Mouse (Mus musculus) midbrain, embryonic 12.5 days (tissue): ENCODE results near the gene Shq1. TPM values are rescaled to one million over a fixed set of nuclear protein-coding genes. Genes with fewer than 3 reads are reported as not detected.
A peak's percentile ranks its signal among the peaks of the same experiment; 100 is the strongest.

ENCODE experiments used
- ATAC-seq: fragments of 200-750 bp; cut with Nextera tagmentation; 2 replicates; pipeline ENCODE4 v1.8.0; 2017; ENCODE audit warnings: low read depth, moderate TSS enrichment, moderate library complexity; ENCODE audit not compliant: low FRiP score
- H3K27ac ChIP-seq: fragments of 300-500 bp; sonication (generic); replicated peaks from 2 replicates; pipeline ENCODE4 v1.5.1; 2016; ENCODE audit warnings: mild to moderate bottlenecking
- H3K27me3 ChIP-seq: fragments of 300-500 bp; sonication (generic); 2 replicates; pipeline ENCODE4 v1.6.1; 2016; ENCODE audit warnings: mild to moderate bottlenecking
- H3K36me3 ChIP-seq: fragments of 300-500 bp; sonication (generic); 2 replicates; pipeline ENCODE4 v1.6.1; 2016
- H3K4me1 ChIP-seq: fragments of 300-500 bp; sonication (generic); 2 replicates; pipeline ENCODE4 v1.6.1; 2016
- H3K4me2 ChIP-seq: fragments of 300-500 bp; sonication (generic); replicated peaks from 2 replicates; pipeline ENCODE4 v1.6.1; 2016; ENCODE audit warnings: mild to moderate bottlenecking, moderate library complexity
- H3K4me3 ChIP-seq: fragments of 300-500 bp; sonication (generic); 2 replicates; pipeline ENCODE4 v1.5.1; 2016; ENCODE audit warnings: mild to moderate bottlenecking
- H3K9ac ChIP-seq: fragments of 300-500 bp; sonication (generic); replicated peaks from 2 replicates; pipeline ENCODE4 v1.6.1; 2016; ENCODE audit warnings: mild to moderate bottlenecking, moderate library complexity
- H3K9me3 ChIP-seq: fragments of 300-500 bp; sonication (generic); 2 replicates; pipeline ENCODE4 v1.6.1; 2016; ENCODE audit warnings: mild to moderate bottlenecking
- WGBS: fragments of 180-500 bp; shearing (Covaris S2); methylation state at CpG from one replicate; pipeline ENCODE4 v1.1.7; 2016; 5-methylcytosine and 5-hydroxymethylcytosine counted together
- polyA plus RNA-seq: library from polyadenylated mRNA; unstranded; fragments of >200 nt; fragmentation: Nextera tagmentation; extraction: Ambion mirVana; gene quantifications from 2 replicates; pipeline ENCODE4 v1.2.1, GENCODE M21; 2016

Gene Shq1
- 16.8 and 17.3 TPM in 2 replicates for polyA plus RNA-seq

DNA sequence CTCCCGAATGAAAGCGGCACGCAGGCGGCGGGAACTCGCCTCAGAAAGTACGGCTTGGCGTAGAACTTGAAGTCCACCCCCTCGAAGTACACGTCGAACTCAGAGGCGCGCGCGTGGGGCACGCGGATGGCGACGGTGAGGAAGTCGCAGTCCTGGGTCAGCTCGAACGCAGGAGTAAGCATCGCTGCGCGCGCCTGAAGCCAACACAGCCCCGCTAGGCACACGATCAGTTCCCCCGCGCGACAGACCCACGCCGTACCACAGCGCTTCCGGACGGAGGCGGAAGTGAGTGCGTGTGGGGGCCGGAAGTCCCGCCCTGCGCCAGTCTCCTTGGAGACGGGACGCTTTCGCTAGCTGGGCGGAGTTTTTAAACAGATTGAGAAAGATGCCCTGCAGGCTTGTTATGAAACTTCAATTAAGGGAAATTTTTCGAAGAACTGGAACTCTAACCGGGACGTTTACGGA lies at the start of gene Shq1:
Gene Shq1, minus strand, starts transcription at position 278 of the 465 bp plus-strand sequence.
- Histone ChIP-seq H3K9ac (peak within 1 kb of the TSS; percentile 76), H3K4me1 (peaks cover 11% of the 10 kb centered on the region), H3K36me3 (no peaks in the 10 kb centered on the region), H3K27me3 (peaks cover 8% of the 10 kb centered on the region), H3K27ac (no peak within 1 kb of the TSS), H3K9me3 (no peaks in the 10 kb centered on the region), H3K4me2 (peak within 1 kb of the TSS; percentile 95), H3K4me3 (peak within 1 kb of the TSS; percentile 87)
- under 1% methylated on average over 49 of the region's 49 CpGs for WGBS
- peak; percentile 93 for ATAC-seq

DNA sequence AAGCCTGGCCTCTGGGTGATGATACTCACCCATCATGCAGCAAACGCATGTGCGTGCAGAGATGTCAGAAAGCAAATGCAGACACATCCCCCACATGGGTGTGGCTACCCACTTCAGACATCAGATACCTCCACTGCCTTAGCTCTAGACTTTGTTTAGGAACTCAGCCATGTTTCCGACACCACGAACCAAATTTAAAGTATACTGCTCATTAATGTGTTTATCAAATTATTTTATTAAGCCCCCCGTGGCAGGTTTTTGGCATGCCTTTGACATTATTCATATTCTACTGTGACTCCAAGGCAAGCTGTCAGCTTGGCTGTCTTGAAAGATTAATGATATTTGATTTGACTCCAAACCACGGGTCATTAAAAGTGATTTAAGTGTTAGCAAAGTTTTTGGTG lies 49.1 kb upstream of the Shq1 start:
- no peak for ATAC-seq
- Histone ChIP-seq H3K4me3 (no peak overlapping the region), H3K27ac (no peak overlapping the region), H3K9ac (no peak overlapping the region), H3K4me2 (no peak overlapping the region), H3K36me3 (no peaks in the 10 kb centered on the region), H3K27me3 (no peaks in the 10 kb centered on the region), H3K9me3 (no peaks in the 10 kb centered on the region), H3K4me1 (peaks cover 4% of the 10 kb centered on the region; the same call in 1 of the 2 replicates)
- WGBS = 92% methylated on average over 6 of the region's 6 CpGs

DNA sequence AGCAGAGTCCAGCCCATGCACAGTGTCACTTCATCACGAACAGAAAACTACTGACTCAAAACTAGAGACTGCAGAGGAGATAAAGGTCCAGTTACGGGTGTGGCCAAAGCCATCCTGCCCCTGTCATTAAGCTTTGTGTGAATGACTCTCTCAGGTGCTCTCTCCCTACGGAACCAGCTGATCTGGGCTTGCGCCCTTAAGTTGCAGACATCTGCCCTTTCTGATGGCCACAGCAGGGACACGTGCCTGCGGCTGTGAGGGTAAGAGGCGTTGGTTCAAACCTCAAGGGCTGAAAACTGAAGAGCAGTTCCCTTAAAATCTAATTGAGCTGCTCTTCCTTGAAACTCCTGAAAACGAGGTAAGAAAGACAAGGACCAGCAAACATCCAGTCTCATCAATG lies 45.9 kb upstream of the Shq1 start:
- ATAC-seq = no peak
- Histone ChIP-seq H3K27me3 (no peaks in the 10 kb centered on the region), H3K36me3 (no peaks in the 10 kb centered on the region), H3K9me3 (no peaks in the 10 kb centered on the region), H3K4me3 (no peak overlapping the region), H3K4me2 (no peak overlapping the region), H3K9ac (no peak overlapping the region), H3K27ac (no peak overlapping the region), H3K4me1 (peaks cover 4% of the 10 kb centered on the region; the same call in 1 of the 2 replicates)
- 80% methylated on average over 8 of the region's 8 CpGs for WGBS

DNA sequence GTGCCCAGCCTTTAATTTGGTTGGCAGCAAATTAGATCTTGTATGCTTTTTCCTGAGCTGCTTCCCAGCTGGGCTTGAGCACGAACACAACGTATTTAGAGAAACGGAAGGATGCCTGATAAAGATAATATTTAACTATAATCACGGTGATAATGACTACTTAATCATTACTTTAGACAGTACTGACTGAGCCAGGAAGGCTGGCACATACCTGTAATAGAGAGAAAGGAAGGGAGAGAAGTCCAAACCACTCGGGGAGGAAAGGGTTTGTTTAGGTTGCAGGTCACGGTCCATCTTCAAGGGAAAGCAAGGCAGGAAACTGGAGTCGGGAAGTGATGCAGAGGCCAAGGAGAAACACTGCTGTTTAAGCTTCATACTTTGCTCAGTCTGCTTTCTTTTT lies 45.2 kb upstream of the Shq1 start:
- H3K4me3 ChIP-seq = no peak overlapping the region
- H3K27ac ChIP-seq = no peak overlapping the region
- no peaks in the 10 kb centered on the region for H3K27me3 ChIP-seq
- no peaks in the 10 kb centered on the region for H3K4me1 ChIP-seq
- no peaks in the 10 kb centered on the region for H3K36me3 ChIP-seq
- ATAC-seq = no peak
- 85% methylated on average over 7 of the region's 7 CpGs for WGBS
- H3K4me2 ChIP-seq = no peak overlapping the region
- no peak overlapping the region for H3K9ac ChIP-seq
- no peaks in the 10 kb centered on the region for H3K9me3 ChIP-seq

DNA sequence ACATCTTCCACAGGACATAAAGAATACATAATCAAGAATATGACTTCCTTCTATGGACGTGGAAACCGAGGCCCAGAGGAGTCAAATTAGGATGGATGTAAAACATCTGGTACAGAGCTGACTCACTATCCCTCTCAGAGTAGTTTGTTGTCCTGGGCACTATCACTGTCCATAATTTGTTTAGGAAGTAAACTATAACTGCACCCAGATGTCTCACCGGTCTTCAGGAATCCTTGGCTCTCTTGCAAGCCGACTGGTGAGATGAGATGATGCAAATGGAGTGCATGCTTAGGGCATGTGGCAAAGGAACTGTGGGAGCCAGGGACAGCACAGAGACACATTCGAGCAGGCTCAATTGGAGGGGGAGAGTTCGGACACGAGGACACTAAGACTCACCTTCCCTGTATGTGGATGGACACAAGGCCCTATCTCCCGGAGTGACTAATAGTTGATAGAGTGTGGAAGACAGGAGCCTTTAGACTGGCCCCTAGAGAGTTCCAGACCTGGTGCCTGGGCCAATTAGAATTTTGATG lies 44.4 kb upstream of the Shq1 start:
- H3K27ac ChIP-seq = no peak overlapping the region
- no peaks in the 10 kb centered on the region for H3K4me1 ChIP-seq
- no peak overlapping the region for H3K9ac ChIP-seq
- H3K27me3 ChIP-seq = no peaks in the 10 kb centered on the region
- no peak overlapping the region for H3K4me2 ChIP-seq
- WGBS = 85% methylated on average over 8 of the region's 8 CpGs
- no peaks in the 10 kb centered on the region for H3K9me3 ChIP-seq
- no peak overlapping the region for H3K4me3 ChIP-seq
- H3K36me3 ChIP-seq = no peaks in the 10 kb centered on the region
- no peak for ATAC-seq

DNA sequence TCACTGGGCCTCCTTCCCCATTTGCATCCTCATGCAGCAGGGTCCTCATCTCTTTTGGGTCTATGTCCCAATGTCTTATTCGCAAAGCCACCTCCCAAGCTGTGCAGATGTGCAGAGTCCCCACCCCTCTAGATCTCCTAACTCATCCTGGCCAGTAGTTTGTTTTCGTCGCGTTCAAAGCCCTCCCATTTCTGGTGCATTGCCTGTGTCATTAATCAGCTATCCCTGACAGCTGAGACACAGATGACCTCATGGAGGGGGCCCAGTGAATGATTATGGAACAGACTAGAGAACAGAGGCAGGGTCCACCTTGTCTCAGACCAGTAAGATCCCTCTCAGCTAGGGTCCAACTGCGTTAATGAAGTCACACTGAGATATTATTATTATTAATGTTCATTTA lies 39.9 kb upstream of the Shq1 start:
- Histone ChIP-seq H3K36me3 (no peaks in the 10 kb centered on the region), H3K4me3 (no peak overlapping the region), H3K4me2 (no peak overlapping the region), H3K27me3 (peaks cover 11% of the 10 kb centered on the region), H3K9ac (no peak overlapping the region), H3K4me1 (no peaks in the 10 kb centered on the region), H3K9me3 (no peaks in the 10 kb centered on the region), H3K27ac (no peak overlapping the region)
- no peak for ATAC-seq
- 95% methylated on average over 5 of the region's 5 CpGs for WGBS

DNA sequence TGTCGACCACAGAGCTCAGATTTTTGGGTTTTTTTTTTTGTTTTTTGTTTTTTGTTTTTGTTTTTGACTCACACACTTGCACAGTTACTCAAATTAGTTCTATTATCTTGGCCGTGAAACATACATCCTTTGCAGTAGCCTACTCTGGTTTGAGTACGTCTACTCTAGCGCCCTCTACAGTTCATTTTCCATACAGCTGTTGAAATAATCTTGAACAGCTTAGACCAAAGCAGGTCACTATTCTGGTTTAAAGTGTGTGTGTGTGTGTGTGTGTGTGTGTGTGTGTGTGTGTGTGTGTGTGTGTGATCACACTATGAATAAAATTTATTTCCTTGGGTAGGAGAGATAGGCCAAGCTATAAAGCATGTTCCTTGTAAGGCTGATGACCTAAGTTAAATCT lies 39.2 kb upstream of the Shq1 start:
- no peaks in the 10 kb centered on the region for H3K9me3 ChIP-seq
- H3K4me3 ChIP-seq = no peak overlapping the region
- WGBS = 38% methylated on average over 4 of the region's 4 CpGs
- H3K27me3 ChIP-seq = peaks cover 18% of the 10 kb centered on the region
- no peak for ATAC-seq
- no peaks in the 10 kb centered on the region for H3K36me3 ChIP-seq
- H3K27ac ChIP-seq = no peak overlapping the region
- no peak overlapping the region for H3K9ac ChIP-seq
- H3K4me1 ChIP-seq = peaks cover 5% of the 10 kb centered on the region
- no peak overlapping the region for H3K4me2 ChIP-seq

DNA sequence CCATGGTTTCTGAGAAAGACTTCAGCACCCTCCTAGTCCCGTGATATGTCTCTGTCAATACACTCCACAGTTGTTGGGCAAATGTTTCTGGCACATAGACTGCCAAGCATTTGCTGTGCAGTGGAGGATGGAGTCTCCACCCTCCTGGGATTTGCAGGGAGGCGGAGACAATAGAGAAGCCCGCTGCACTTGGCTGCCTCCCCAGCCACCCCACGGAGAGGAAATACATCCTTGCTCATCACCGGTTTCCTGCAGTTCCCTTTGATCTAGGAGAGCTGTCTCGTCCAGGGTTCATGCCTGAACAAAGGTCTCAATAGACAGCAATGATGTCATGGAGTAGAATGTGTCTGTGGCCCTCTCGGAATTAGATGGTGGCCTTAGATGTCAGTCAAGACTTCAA lies 38.5 kb upstream of the Shq1 start:
- Histone ChIP-seq H3K36me3 (no peaks in the 10 kb centered on the region), H3K4me2 (no peak overlapping the region), H3K4me1 (peaks cover 10% of the 10 kb centered on the region), H3K4me3 (no peak overlapping the region), H3K27ac (no peak overlapping the region), H3K9me3 (no peaks in the 10 kb centered on the region), H3K9ac (no peak overlapping the region), H3K27me3 (peaks cover 25% of the 10 kb centered on the region)
- 16% methylated on average over 7 of the region's 7 CpGs for WGBS
- ATAC-seq = no peak

DNA sequence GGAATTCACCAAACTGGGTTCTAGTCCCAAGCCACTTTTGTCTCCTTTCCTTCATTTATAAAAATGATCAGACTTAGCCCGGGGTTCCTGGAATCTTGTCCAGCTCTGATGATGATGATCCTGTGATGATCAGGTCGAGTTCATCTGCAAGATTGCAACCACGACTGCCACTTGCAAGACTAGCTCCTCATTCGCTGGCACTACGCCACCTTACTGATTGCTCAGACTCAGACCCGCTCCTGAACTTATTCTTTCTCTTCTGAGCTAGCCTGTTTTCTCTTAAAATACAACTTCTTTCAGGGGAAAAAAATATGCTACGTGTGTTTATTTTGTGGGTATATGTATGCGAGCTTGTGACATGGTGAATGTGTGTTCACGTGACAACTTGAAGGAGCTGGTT lies 38.0 kb upstream of the Shq1 start:
- H3K27me3 ChIP-seq = peaks cover 30% of the 10 kb centered on the region
- ATAC-seq = no peak
- no peak overlapping the region for H3K4me3 ChIP-seq
- H3K27ac ChIP-seq = no peak overlapping the region
- H3K4me1 ChIP-seq = peaks cover 15% of the 10 kb centered on the region
- H3K9me3 ChIP-seq = no peaks in the 10 kb centered on the region
- no peak overlapping the region for H3K4me2 ChIP-seq
- H3K9ac ChIP-seq = no peak overlapping the region
- H3K36me3 ChIP-seq = no peaks in the 10 kb centered on the region
- WGBS = 80% methylated on average over 9 of the region's 9 CpGs

DNA sequence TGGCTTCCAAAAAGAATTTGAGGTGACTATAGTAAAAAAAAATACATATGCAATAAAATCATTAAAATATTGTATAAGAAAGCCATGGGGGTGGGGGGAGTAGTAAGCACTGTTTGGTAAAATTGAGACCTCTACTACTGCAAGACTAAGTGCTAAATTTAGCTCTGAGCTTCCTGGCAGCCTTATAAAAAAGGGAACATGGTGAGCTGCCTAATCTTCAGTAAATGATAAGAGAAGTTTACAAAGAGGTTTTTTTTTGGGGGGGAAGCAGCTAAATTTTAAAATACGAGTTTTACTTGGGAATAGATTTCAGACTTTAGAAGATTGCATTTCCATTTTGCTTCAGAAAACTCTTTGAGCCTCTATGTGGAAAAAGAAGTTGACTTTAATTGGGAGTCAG lies 37.3 kb upstream of the Shq1 start:
- Histone ChIP-seq H3K4me1 (peaks cover 15% of the 10 kb centered on the region), H3K9me3 (no peaks in the 10 kb centered on the region), H3K4me3 (no peak overlapping the region), H3K27ac (no peak overlapping the region), H3K27me3 (peaks cover 37% of the 10 kb centered on the region), H3K36me3 (no peaks in the 10 kb centered on the region), H3K9ac (no peak overlapping the region), H3K4me2 (no peak overlapping the region)
- WGBS = 85% methylated on average over 1 of the region's 1 CpGs
- ATAC-seq = no peak

DNA sequence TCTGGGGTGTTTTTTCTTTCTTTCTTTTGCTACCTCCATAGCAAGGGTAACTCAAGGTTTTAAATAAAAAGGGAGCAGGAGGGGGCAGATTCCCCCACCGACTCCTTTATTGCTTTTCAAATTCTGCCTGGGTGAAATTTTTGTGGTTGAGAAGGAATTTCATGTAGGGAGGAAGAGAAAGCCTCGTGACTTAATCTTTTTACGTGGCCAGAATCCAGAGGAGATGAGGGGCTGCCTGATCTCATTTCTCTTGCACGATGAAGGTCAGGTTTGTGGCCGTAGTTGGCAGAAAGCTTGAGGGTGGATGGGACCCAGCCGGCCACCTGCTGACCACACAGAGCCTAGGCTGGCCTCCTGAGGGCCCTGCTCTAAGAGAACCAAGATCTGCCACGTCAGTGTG lies 36.6 kb upstream of the Shq1 start:
- no peak overlapping the region for H3K4me2 ChIP-seq
- no peak overlapping the region for H3K4me3 ChIP-seq
- no peak overlapping the region for H3K27ac ChIP-seq
- peaks cover 43% of the 10 kb centered on the region for H3K27me3 ChIP-seq
- H3K9ac ChIP-seq = no peak overlapping the region
- no peaks in the 10 kb centered on the region for H3K36me3 ChIP-seq
- H3K9me3 ChIP-seq = no peaks in the 10 kb centered on the region
- peaks cover 15% of the 10 kb centered on the region for H3K4me1 ChIP-seq
- no peak for ATAC-seq
- WGBS = 41% methylated on average over 7 of the region's 7 CpGs

DNA sequence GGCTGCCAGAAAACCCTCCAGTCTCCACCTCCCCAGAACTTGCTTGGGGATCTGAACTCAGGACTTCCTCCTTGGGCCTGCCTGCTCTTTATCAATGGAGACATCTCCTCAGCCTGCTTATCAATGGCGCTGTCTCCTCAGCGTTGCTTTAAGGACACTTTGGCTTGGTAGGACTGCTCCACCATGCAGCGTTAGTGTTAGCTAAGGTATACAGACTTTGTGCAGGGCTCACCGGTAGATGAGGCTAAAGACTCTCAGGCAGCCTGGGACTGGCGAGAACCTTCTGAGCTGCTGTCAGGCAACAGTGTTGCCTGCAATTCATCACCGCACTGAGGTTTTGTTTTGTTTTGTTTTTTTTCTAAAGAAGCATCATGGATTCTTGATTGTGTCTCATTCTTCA lies 35.9 kb upstream of the Shq1 start:
- peaks cover 43% of the 10 kb centered on the region for H3K27me3 ChIP-seq
- H3K4me1 ChIP-seq = peaks cover 15% of the 10 kb centered on the region
- 78% methylated on average over 6 of the region's 6 CpGs for WGBS
- no peak for ATAC-seq
- H3K9ac ChIP-seq = no peak overlapping the region
- H3K4me3 ChIP-seq = no peak overlapping the region
- no peaks in the 10 kb centered on the region for H3K36me3 ChIP-seq
- H3K27ac ChIP-seq = no peak overlapping the region
- no peak overlapping the region for H3K4me2 ChIP-seq
- no peaks in the 10 kb centered on the region for H3K9me3 ChIP-seq

DNA sequence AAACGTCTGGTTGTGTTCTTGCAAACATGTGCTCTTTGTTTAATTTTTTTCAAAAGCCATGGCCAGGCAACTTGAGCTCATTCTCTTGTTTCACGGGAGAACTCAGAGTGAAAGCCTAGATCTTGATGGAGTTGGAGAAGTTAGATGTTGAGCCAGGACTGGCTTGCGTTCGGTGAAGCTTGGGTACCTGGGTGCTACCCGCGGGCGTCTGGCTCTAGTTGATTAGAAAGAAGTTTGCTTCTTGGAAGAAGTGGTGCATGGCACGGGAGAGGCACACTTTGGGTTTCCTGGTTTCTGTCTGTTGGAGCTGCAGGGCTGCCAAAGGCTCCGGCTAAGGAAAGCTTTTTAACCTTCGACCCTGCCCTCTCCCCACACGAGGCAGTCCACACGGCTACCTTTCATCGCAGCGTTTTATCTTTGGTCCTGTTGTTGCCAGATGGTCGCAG lies 34.4 kb upstream of the Shq1 start:
- H3K9ac ChIP-seq = peak overlapping the region; percentile 60; the same call in 1 of the 2 replicates
- peak overlapping the region; percentile 67 for H3K4me3 ChIP-seq
- no peaks in the 10 kb centered on the region for H3K36me3 ChIP-seq
- under 1% methylated on average over 15 of the region's 15 CpGs for WGBS
- H3K9me3 ChIP-seq = no peaks in the 10 kb centered on the region
- H3K4me1 ChIP-seq = peaks cover 15% of the 10 kb centered on the region
- H3K27ac ChIP-seq = no peak overlapping the region
- peak overlapping the region; percentile 97 for H3K4me2 ChIP-seq
- peaks cover 43% of the 10 kb centered on the region for H3K27me3 ChIP-seq
- no peak for ATAC-seq
